Mouse (Mus musculus) liver, postnatal 0 days (tissue): Measurements from ENCODE around the gene Gm49450. TPM values are rescaled to one million over a fixed set of nuclear protein-coding genes. Genes with fewer than 3 reads are reported as not detected.

Source experiments
- ATAC-seq: fragments of 200-750 bp; cut with Nextera tagmentation; 2 replicates; pipeline ENCODE4 v1.8.0; 2017; ENCODE audit warnings: mild to moderate bottlenecking, moderate library complexity
- DNase-seq: peaks from one replicate; pipeline ENCODE4 v3.0.0-alpha.2; 2016
- H3K27ac ChIP-seq: fragments of 300-500 bp; sonication (generic); 2 replicates; pipeline ENCODE4 v1.5.1; 2014; ENCODE audit warnings: antibody characterized with exemption, moderate library complexity, mild to moderate bottlenecking, low read depth
- H3K27me3 ChIP-seq: fragments of 300-500 bp; sonication (generic); 2 replicates; pipeline ENCODE4 v1.6.1; 2014; ENCODE audit warnings: low read length, control low read depth, mixed read lengths; ENCODE audit not compliant: insufficient read depth
- H3K36me3 ChIP-seq: fragments of 300-500 bp; sonication (generic); replicated peaks from 2 replicates; pipeline ENCODE4 v1.6.1; 2014; ENCODE audit warnings: mild to moderate bottlenecking, control low read depth, low read length, moderate library complexity, mixed read lengths; ENCODE audit not compliant: insufficient read depth
- H3K4me1 ChIP-seq: fragments of 300-500 bp; sonication (generic); 2 replicates; pipeline ENCODE4 v1.6.1; 2014; ENCODE audit warnings: antibody characterized with exemption, mild to moderate bottlenecking, control low read depth; ENCODE audit not compliant: insufficient read depth
- H3K4me2 ChIP-seq: fragments of 300-500 bp; sonication (generic); 2 replicates; pipeline ENCODE4 v1.6.1; 2014; ENCODE audit warnings: low read depth, mild to moderate bottlenecking, low read length, moderate library complexity, mixed read lengths
- H3K4me3 ChIP-seq: fragments of 300-500 bp; sonication (generic); 2 replicates; pipeline ENCODE4 v1.5.1; 2014; ENCODE audit warnings: low read depth, low read length
- H3K9ac ChIP-seq: fragments of 300-500 bp; sonication (generic); replicated peaks from 2 replicates; pipeline ENCODE4 v1.6.1; 2014; ENCODE audit warnings: mild to moderate bottlenecking, moderate library complexity
- H3K9me3 ChIP-seq: fragments of 300-500 bp; sonication (generic); 2 replicates; pipeline ENCODE4 v1.6.1; 2016; ENCODE audit warnings: mild to moderate bottlenecking, control low read depth, low read length, mixed read lengths
- CTCF ChIP-seq: sonication (generic); IDR thresholded peaks from 2 replicates; pipeline ENCODE4 v1.5.1; 2016; ENCODE audit warnings: antibody characterized with exemption, low read depth
- EP300 ChIP-seq: IDR thresholded peaks from 2 replicates; pipeline ENCODE4 v1.6.1; 2016; ENCODE audit warnings: antibody characterized with exemption, low read depth, mild to moderate bottlenecking
- WGBS: fragments of 180-500 bp; shearing (Covaris S2); extraction: QIAGEN DNeasy Blood & Tissue Kit; methylation state at CpG from one replicate; pipeline ENCODE4 v1.1.7; 2014; ENCODE audit not compliant: insufficient replicate concordance; 5-methylcytosine and 5-hydroxymethylcytosine counted together
- polyA plus RNA-seq: library from polyadenylated mRNA; unstranded; fragments of >200 nt; fragmentation: Nextera tagmentation; extraction: Ambion mirVana; gene quantifications from 2 replicates; pipeline ENCODE4 v1.2.1, GENCODE M21; 2015

Gene Gm49450
- polyA plus RNA-seq, 1 experiment from 2014 or later = not detected

- no peak overlapping the region for H3K4me3 ChIP-seq
- DNase-seq = no peak
- no peak overlapping the region for H3K4me2 ChIP-seq
- no peak for TF ChIP-seq CTCF
- TF ChIP-seq EP300 = no peak
- no peaks in the 10 kb centered on the region for H3K9me3 ChIP-seq
- H3K27me3 ChIP-seq = no peaks in the 10 kb centered on the region
- peaks cover 12% of the 10 kb centered on the region for H3K4me1 ChIP-seq
- no peak for ATAC-seq
- 62% methylated on average over 15 of the region's 15 CpGs for WGBS
- no peak overlapping the region for H3K9ac ChIP-seq
- no peak overlapping the region for H3K27ac ChIP-seq
- no peaks in the 10 kb centered on the region for H3K36me3 ChIP-seq
Observed at GRCm38 (mm10) chr15:98990669-98991539, 37.6 kb upstream of the Gm49450 start.

GRCm38 (mm10) chr15:98989701-98990430 is 36.5 kb upstream of the Gm49450 start:
- no peak for ATAC-seq
- no peak for TF ChIP-seq CTCF
- no peak for TF ChIP-seq EP300
- Histone ChIP-seq H3K27me3 (no peaks in the 10 kb centered on the region), H3K4me1 (peaks cover 12% of the 10 kb centered on the region), H3K9ac (no peak overlapping the region), H3K27ac (no peak overlapping the region), H3K9me3 (no peaks in the 10 kb centered on the region), H3K36me3 (no peaks in the 10 kb centered on the region), H3K4me2 (no peak overlapping the region), H3K4me3 (no peak overlapping the region)
- 57% methylated on average over 11 of the region's 12 CpGs for WGBS
- DNase-seq = no peak

GRCm38 (mm10) chr15:98988787-98989186 is 35.4 kb upstream of the Gm49450 start:
- ATAC-seq (no peak), DNase-seq (no peak)
- Histone ChIP-seq H3K4me3 (no peak overlapping the region), H3K27me3 (no peaks in the 10 kb centered on the region), H3K4me2 (no peak overlapping the region), H3K9me3 (no peaks in the 10 kb centered on the region), H3K27ac (no peak overlapping the region), H3K4me1 (peaks cover 17% of the 10 kb centered on the region), H3K9ac (no peak overlapping the region), H3K36me3 (no peaks in the 10 kb centered on the region)
- TF ChIP-seq EP300 (no peak), CTCF (no peak)
- WGBS = 67% methylated on average over 3 of the region's 3 CpGs

GRCm38 (mm10) chr15:98987661-98988181 is 34.4 kb upstream of the Gm49450 start:
- no peak overlapping the region for H3K4me3 ChIP-seq
- H3K27me3 ChIP-seq = no peaks in the 10 kb centered on the region
- ATAC-seq = no peak
- no peak for DNase-seq
- H3K9ac ChIP-seq = no peak overlapping the region
- no peak overlapping the region for H3K27ac ChIP-seq
- H3K9me3 ChIP-seq = no peaks in the 10 kb centered on the region
- WGBS = 80% methylated on average over 8 of the region's 8 CpGs
- peaks cover 11% of the 10 kb centered on the region for H3K4me1 ChIP-seq
- TF ChIP-seq EP300 (no peak), CTCF (no peak)
- H3K36me3 ChIP-seq = no peaks in the 10 kb centered on the region
- no peak overlapping the region for H3K4me2 ChIP-seq

GRCm38 (mm10) chr15:98987077-98987630 is 33.8 kb upstream of the Gm49450 start:
- Histone ChIP-seq H3K4me2 (no peak overlapping the region), H3K4me1 (peaks cover 5% of the 10 kb centered on the region), H3K9me3 (no peaks in the 10 kb centered on the region), H3K27me3 (no peaks in the 10 kb centered on the region), H3K4me3 (no peak overlapping the region), H3K27ac (no peak overlapping the region), H3K9ac (no peak overlapping the region), H3K36me3 (no peaks in the 10 kb centered on the region)
- TF ChIP-seq EP300 (no peak), CTCF (no peak)
- DNase-seq (no peak), ATAC-seq (no peak)
- 71% methylated on average over 7 of the region's 7 CpGs for WGBS
